Mouse (Mus musculus): Measurements from ENCODE around the gene Usp1.

- TF ChIP-seq POLR2A (IDR thresholded peaks at IDR 0.05; ENCODE audit: extremely low read depth, insufficient read depth, low read length) = no peak
- no peak for TF ChIP-seq CTCF (IDR thresholded peaks at IDR 0.05; ENCODE audit: extremely low read depth, insufficient read depth, low read length)
These were observed 32.4 kb downstream of the Usp1 start for GRCm38 (mm10) chr4:98955986-98956385.

Data from cortical plate, adult 2 months (tissue).